Mouse (Mus musculus) cerebellum, adult 8-10 months (tissue): ENCODE measurements at regions not wholly inside any gene's neighbourhood (a gene's known extent, or its start where the extent isn't known, plus 50 kb on each side); places are given as distances from the start of the nearest gene placed in this dataset.
"Not testable (repeated sequence)": the region's sequence is repeated elsewhere in the genome, so short reads cannot be mapped to it uniquely, and the experiment has no call there.

Experiments used
- DNase-seq: peaks from one replicate; pipeline ENCODE4 v3.0.0; 2022

GRCm38 (mm10) chr17:4610993-4611392 lies 383.1 kb upstream of the Arid1b start:
- DNase-seq: no peak

GRCm38 (mm10) chr17:4611711-4612110 lies 382.4 kb upstream of the Arid1b start:
- DNase-seq: no peak

- DNase-seq: no peak
Measured at GRCm38 (mm10) chr17:4612136-4612535, 382.0 kb upstream of the Arid1b start.

- no peak for DNase-seq
Measured at GRCm38 (mm10) chr17:4612741-4613140, 381.4 kb upstream of the Arid1b start.

- no peak for DNase-seq
Measured at GRCm38 (mm10) chr17:4620361-4620760, 373.8 kb upstream of the Arid1b start.

GRCm38 (mm10) chr17:4626126-4626525 lies 368.0 kb upstream of the Arid1b start:
- not testable (repeated sequence) for DNase-seq

GRCm38 (mm10) chr17:4627542-4627941 lies 366.6 kb upstream of the Arid1b start:
- DNase-seq: no peak

GRCm38 (mm10) chr17:4631122-4631521 lies 363.0 kb upstream of the Arid1b start:
- no peak for DNase-seq

- DNase-seq: no peak
Measured at GRCm38 (mm10) chr17:4632506-4632905, 361.6 kb upstream of the Arid1b start.

- no peak for DNase-seq
Measured at GRCm38 (mm10) chr17:4633771-4634170, 360.4 kb upstream of the Arid1b start.

- no peak for DNase-seq
Measured at GRCm38 (mm10) chr17:4636796-4637353, 357.3 kb upstream of the Arid1b start.

- DNase-seq: no peak
Measured at GRCm38 (mm10) chr17:4639531-4639930, 354.6 kb upstream of the Arid1b start.

GRCm38 (mm10) chr17:4640555-4640954 lies 353.6 kb upstream of the Arid1b start:
- no peak for DNase-seq

GRCm38 (mm10) chr17:4641166-4641565 lies 353.0 kb upstream of the Arid1b start:
- no peak for DNase-seq

- no peak for DNase-seq
Measured at GRCm38 (mm10) chr17:4642046-4642445, 352.1 kb upstream of the Arid1b start.

GRCm38 (mm10) chr17:4643343-4643742 lies 350.8 kb upstream of the Arid1b start:
- DNase-seq: no peak

GRCm38 (mm10) chr17:4648603-4649002 lies 345.5 kb upstream of the Arid1b start:
- no peak for DNase-seq

GRCm38 (mm10) chr17:4654221-4654620 lies 339.9 kb upstream of the Arid1b start:
- no peak for DNase-seq

GRCm38 (mm10) chr17:4661996-4662395 lies 332.1 kb upstream of the Arid1b start:
- no peak for DNase-seq

- no peak for DNase-seq
Measured at GRCm38 (mm10) chr17:4668511-4668910, 325.6 kb upstream of the Arid1b start.

GRCm38 (mm10) chr17:4673271-4673670 lies 320.9 kb upstream of the Arid1b start:
- no peak for DNase-seq

- DNase-seq: no peak
Measured at GRCm38 (mm10) chr17:4706421-4706820, 287.7 kb upstream of the Arid1b start.

- DNase-seq: no peak
Measured at GRCm38 (mm10) chr17:4721061-4721460, 273.1 kb upstream of the Arid1b start.

GRCm38 (mm10) chr17:4724031-4724430 lies 270.1 kb upstream of the Arid1b start:
- no peak for DNase-seq

GRCm38 (mm10) chr17:4726331-4726741 lies 267.8 kb upstream of the Arid1b start:
- DNase-seq: peak; percentile 1
